Mouse (Mus musculus) spleen, adult 2 months (tissue): ENCODE measurements around the gene Wnt3.
A peak's percentile ranks its signal among the peaks of the same experiment; 100 is the strongest.

Experiments used
- CTCF ChIP-seq: fragments of 200-500 bp; IDR thresholded peaks from 2 replicates; pipeline ENCODE4 v1.5.1; 2011; ENCODE audit warnings: mild to moderate bottlenecking, inconsistent platforms; ENCODE audit not compliant: insufficient read depth, insufficient read length, insufficient replicate concordance; ENCODE audit errors: extremely low read depth
- POLR2A ChIP-seq: fragments of 200-500 bp; IDR thresholded peaks from 2 replicates; pipeline ENCODE4 v1.6.1; 2011; ENCODE audit warnings: low read depth, low read length, inconsistent platforms

DNA sequence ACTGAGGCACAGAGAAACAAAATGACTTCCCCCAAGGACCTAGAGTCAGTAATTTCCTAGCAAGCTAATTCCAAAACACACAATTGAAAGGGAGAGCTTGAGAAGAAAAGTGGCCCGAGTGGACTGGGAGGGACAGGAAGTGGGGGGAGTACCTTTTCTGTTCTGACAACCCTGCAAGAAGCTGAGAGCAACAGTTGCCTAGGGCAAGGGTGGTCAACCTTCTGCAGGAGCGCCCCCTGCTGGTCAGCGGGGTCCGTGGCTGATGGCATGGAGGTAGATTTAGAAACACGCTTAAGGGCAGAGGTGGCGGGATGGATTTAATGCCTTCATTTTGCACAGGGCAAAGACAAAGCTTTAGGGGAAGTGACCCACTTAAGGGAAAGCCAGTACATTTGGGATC, 15.2 kb upstream of the Wnt3 start:
- peak; percentile 85 for TF ChIP-seq CTCF
- TF ChIP-seq POLR2A, result no peak
